ENCODE assay signal across 7 mouse cellular contexts in the genomic region with DNA sequence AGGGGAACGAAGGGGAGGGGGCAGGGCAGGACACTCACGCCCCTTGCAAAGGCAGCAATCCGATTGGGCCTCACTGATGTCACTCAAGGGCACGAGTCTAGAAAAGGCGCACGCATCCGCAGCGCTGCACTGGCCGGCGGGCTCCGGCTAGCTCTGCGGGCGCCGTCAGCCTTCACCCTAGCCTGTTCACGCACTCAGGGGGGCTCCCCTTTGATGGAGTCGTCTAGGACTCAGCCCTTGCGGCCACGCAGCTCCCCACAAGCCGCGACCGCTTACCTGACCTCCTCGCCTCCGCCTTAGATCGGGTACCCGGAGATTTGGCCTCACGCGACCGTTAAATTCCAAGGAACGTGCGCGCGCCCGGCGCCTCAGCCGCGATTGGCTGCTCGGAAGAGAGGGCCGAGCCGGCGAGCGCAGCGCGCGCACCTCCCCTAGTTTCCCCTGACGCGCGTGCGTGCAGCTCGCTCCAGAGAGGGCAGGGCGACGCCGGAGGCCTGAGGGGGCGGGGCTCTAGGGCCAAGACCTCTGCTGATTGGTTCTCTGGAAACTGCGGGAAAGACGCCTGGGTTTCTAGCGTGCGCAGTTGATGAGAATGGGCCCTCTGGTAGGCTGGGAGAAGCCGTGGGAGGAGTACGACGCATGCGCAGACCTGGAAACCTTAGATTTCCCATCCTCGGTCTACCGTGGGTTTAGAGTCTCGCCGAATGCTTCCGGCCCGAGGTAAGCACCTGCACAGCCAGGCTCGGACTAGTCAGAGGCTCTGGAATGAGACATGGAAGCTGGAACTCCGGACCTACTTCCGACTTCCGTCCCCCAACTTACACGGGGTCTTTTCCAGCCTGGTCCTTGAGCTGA. TPM values are rescaled to one million over a fixed set of nuclear protein-coding genes. Genes with fewer than 3 reads are reported as not detected.
DNase-seq lines count a peak whose midpoint lies in the region; ATAC-seq lines count a peak whose summit lies in the region.

A gene (minus strand): TSS at position 463 of the 855 bp plus-strand sequence.
A gene (plus strand): TSS at position 580 of the 855 bp plus-strand sequence.

- no peaks in the 10 kb centered on the region for H3K9me3 ChIP-seq in embryonic facial prominence, embryonic 12.5 days
- no peaks in the 10 kb centered on the region for H3K9me3 ChIP-seq in limb, embryonic 11.5 days (ENCODE audit: control insufficient read depth, low read length)
- no peaks in the 10 kb centered on the region for H3K9me3 ChIP-seq in midbrain, embryonic 14.5 days (ENCODE audit: control insufficient read depth, low read length)

- DNase-seq in adrenal gland, postnatal 25 days, result peak; percentile 99
- peak; percentile 100 for DNase-seq in heart, adult 11 months
- DNase-seq in kidney, adult 18-20 months, result peak; percentile 99
- DNase-seq in limb, embryonic 11.5 days (ENCODE audit: low spot score), result peak; percentile 100
- DNase-seq in midbrain, embryonic 14.5 days, result peak; percentile 100
- DNase-seq in spleen, adult 18-20 months, result peak; percentile 97 to 99

- H3K4me3 ChIP-seq in embryonic facial prominence, embryonic 12.5 days, result peak within 1 kb of the TSS; percentile 61
- peak within 1 kb of the TSS; percentile 67 for H3K4me3 ChIP-seq in limb, embryonic 11.5 days (ENCODE audit: low read depth, low read length)
- H3K4me3 ChIP-seq in midbrain, embryonic 14.5 days (replicated peaks; ENCODE audit: low read depth, low read length), result peak within 1 kb of the TSS; percentile 57

- peak; percentile 96 for ATAC-seq in embryonic facial prominence, embryonic 12.5 days (ENCODE audit: insufficient number of reproducible peaks, insufficient read depth, low FRiP score, low TSS enrichment)
- ATAC-seq in limb, embryonic 11.5 days (ENCODE audit: insufficient number of reproducible peaks, low FRiP score, low TSS enrichment, low read depth), result peak; percentile 97
- peak; percentile 98 for ATAC-seq in midbrain, embryonic 14.5 days (ENCODE audit: low FRiP score, low TSS enrichment)

- peak within 1 kb of the TSS; percentile 68 for H3K9ac ChIP-seq in embryonic facial prominence, embryonic 12.5 days
- peak within 1 kb of the TSS; percentile 82 for H3K9ac ChIP-seq in limb, embryonic 11.5 days (ENCODE audit: low read length)
- peak within 1 kb of the TSS; percentile 73 for H3K9ac ChIP-seq in midbrain, embryonic 14.5 days (replicated peaks; ENCODE audit: low read length)

- H3K4me1 ChIP-seq in embryonic facial prominence, embryonic 12.5 days, result peaks cover 13% of the 10 kb centered on the region
- H3K4me1 ChIP-seq in limb, embryonic 11.5 days (ENCODE audit: control insufficient read depth, insufficient read depth, low read length), result peaks cover 10% of the 10 kb centered on the region
- peaks cover 15% of the 10 kb centered on the region for H3K4me1 ChIP-seq in midbrain, embryonic 14.5 days (ENCODE audit: control insufficient read depth, insufficient read depth, low read length)

- under 1% methylated on average over 72 of the region's 72 CpGs for WGBS in embryonic facial prominence, embryonic 12.5 days
- under 1% methylated on average over 69 of the region's 72 CpGs for WGBS in limb, embryonic 11.5 days
- under 1% methylated on average over 72 of the region's 72 CpGs for WGBS in midbrain, embryonic 14.5 days

- no peaks in the 10 kb centered on the region for H3K36me3 ChIP-seq in embryonic facial prominence, embryonic 12.5 days
- H3K36me3 ChIP-seq in limb, embryonic 11.5 days (ENCODE audit: control insufficient read depth, insufficient read depth, low read length), result peaks cover 2% of the 10 kb centered on the region; the same call in 1 of the 2 replicates
- 0 out of 2 replicates have a peak, but pooled peaks cover 16% of the 10 kb centered on the region for H3K36me3 ChIP-seq in midbrain, embryonic 14.5 days (ENCODE audit: control insufficient read depth, insufficient read depth, low read length)

- no peaks in the 10 kb centered on the region for H3K27me3 ChIP-seq in embryonic facial prominence, embryonic 12.5 days
- no peaks in the 10 kb centered on the region for H3K27me3 ChIP-seq in limb, embryonic 11.5 days (ENCODE audit: control insufficient read depth, insufficient read depth, low read length)
- no peaks in the 10 kb centered on the region for H3K27me3 ChIP-seq in midbrain, embryonic 14.5 days (ENCODE audit: control insufficient read depth, insufficient read depth, low read length)

- H3K4me2 ChIP-seq in embryonic facial prominence, embryonic 12.5 days (replicated peaks), result peak within 1 kb of the TSS; percentile 86
- H3K4me2 ChIP-seq in limb, embryonic 11.5 days (ENCODE audit: low read depth, severe bottlenecking), result peak within 1 kb of the TSS; percentile 77
- H3K4me2 ChIP-seq in midbrain, embryonic 14.5 days (ENCODE audit: low read length), result peak within 1 kb of the TSS; percentile 92

- H3K27ac ChIP-seq in embryonic facial prominence, embryonic 12.5 days, result peak within 1 kb of the TSS; percentile 97
- peak within 1 kb of the TSS; percentile 87 for H3K27ac ChIP-seq in limb, embryonic 11.5 days (replicated peaks; ENCODE audit: low read depth, low read length)
- H3K27ac ChIP-seq in midbrain, embryonic 14.5 days (replicated peaks; ENCODE audit: low read depth, low read length), result peak within 1 kb of the TSS; percentile 96

RNA-seq across cellular contexts. Expression of the first gene that starts in this region (rescaled TPM):
- total RNA-seq in adrenal gland, postnatal 25 days (2021), result 7.8 and 11.8 TPM in 2 replicates
- polyA plus RNA-seq in embryonic facial prominence, embryonic 12.5 days (2016; fragmentation: Nextera tagmentation; extraction: Ambion mirVana), result 15.3 and 17.0 TPM in 2 replicates
- polyA plus RNA-seq in limb, embryonic 11.5 days (2014; fragmentation: Nextera tagmentation; extraction: Ambion mirVana), result 18.1 and 18.3 TPM in 2 replicates
- 11.7 and 16.8 TPM in 2 replicates for polyA plus RNA-seq in midbrain, embryonic 14.5 days (2014; fragmentation: Nextera tagmentation; extraction: Ambion mirVana)

RNA-seq across cellular contexts. Expression of the second gene that starts in this region (rescaled TPM):
- total RNA-seq in adrenal gland, postnatal 25 days (2021), result 15.1 and 19.9 TPM in 2 replicates
- 17.2 and 18.1 TPM in 2 replicates for polyA plus RNA-seq in embryonic facial prominence, embryonic 12.5 days (2016; fragmentation: Nextera tagmentation; extraction: Ambion mirVana)
- polyA plus RNA-seq in limb, embryonic 11.5 days (2014; fragmentation: Nextera tagmentation; extraction: Ambion mirVana), result 14.0 and 17.6 TPM in 2 replicates
- 9.1 and 10.6 TPM in 2 replicates for polyA plus RNA-seq in midbrain, embryonic 14.5 days (2014; fragmentation: Nextera tagmentation; extraction: Ambion mirVana)

Comparison
In these comparisons a context has a peak if more than half of its experiments do, and no peak if none do; other contexts are left out.
1. Peak in every context shown above with its lines: DNase-seq, ATAC-seq, H3K4me3 ChIP-seq and H3K27ac ChIP-seq.